Mouse (Mus musculus): ENCODE measurements around the gene Alkbh4.
"Not testable (repeated sequence)": the region's sequence is repeated elsewhere in the genome, so short reads cannot be mapped to it uniquely, and the experiment has no call there.

Alkbh4 gene

GRCm38 (mm10) chr5:136142746-136143145 lies 6.8 kb downstream of the Alkbh4 start:
- in situ Hi-C loops (cut with MboI, MseI) = no loop called here

DNA sequence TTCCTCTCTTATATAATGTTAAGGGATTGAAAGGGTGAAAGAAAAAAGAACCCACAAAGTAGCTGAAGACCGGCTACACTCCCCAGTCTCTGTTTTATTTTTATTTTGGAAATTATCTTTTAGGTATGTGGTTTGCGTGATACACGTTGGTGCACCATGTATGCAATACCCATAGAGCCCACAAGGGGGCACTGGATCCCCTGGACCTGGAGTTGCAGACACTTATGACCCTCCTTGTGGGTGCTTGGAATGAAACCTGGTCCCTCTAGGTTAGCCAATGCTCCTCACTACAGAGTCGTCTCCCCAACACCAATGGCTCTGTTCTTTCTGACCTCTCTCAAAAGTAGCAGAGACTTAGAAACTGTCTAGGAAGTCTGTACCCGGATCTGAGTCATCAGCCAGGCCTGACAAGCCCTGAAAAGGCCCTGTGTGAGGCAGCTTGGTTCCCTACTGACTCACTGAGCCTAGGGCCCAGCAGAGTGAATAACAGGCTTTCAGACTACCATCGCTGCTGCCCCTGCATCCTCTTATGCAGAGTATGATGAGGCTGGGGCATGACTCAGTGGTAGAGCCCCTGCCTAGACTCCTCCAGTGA lies 7.3 kb downstream of the Alkbh4 start:
- in situ Hi-C loops (cut with MboI, MseI) = no loop called here

- in situ Hi-C loops (cut with MboI, MseI) = no loop called here
Measured at GRCm38 (mm10) chr5:136144606-136145430, 8.9 kb downstream of the Alkbh4 start.

- in situ Hi-C loops (cut with MboI, MseI) = no loop called here
Measured at GRCm38 (mm10) chr5:136146936-136147335, 11.0 kb downstream of the Alkbh4 start.

- in situ Hi-C loops (cut with MboI, MseI) = no loop called here
Measured at GRCm38 (mm10) chr5:136147704-136148103, 11.8 kb downstream of the Alkbh4 start.

DNA sequence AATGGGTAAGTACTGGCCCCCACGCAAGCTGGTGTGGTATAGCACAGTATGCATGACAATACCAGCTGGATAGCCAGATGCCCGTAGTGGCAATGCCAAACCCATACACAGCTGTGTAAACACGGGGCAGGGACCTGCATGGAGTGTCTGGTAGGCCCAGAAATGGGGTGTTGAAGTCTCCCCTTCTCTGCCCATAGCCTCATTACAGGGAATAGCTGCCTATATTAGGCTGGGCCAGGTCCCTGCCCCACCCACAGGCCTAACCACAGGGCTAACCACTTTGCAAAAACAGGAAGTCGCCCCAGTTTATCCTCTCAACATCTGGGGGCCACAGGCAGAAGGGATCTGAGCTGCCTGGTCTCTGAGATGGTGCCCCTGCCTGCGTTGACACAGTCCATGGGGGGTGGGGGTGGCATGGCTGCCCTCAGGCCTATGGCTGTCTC lies 13.2 kb downstream of the Alkbh4 start:
- in situ Hi-C loops (cut with MboI, MseI) = not testable (repeated sequence)

DNA sequence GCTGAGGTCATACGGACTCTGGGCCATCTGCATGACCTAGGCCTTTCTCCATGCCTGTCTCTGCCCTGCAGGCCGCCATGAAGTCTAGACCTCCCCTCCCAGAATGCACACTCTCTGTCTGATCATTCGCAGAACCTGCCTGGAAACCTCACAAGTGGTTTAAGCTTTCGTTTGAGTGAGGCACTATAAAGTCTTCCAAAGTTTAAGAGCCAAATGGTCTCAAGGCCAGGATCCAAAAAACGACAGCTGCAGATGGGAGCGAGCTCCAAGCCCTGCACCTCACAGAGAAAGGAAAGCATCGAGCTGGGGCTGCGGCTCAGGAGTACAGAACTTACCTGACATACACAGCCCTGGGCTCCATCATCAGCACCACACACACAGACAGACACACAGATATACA lies 16.4 kb downstream of the Alkbh4 start:
- in situ Hi-C loops (cut with MboI, MseI) = no loop called here

DNA sequence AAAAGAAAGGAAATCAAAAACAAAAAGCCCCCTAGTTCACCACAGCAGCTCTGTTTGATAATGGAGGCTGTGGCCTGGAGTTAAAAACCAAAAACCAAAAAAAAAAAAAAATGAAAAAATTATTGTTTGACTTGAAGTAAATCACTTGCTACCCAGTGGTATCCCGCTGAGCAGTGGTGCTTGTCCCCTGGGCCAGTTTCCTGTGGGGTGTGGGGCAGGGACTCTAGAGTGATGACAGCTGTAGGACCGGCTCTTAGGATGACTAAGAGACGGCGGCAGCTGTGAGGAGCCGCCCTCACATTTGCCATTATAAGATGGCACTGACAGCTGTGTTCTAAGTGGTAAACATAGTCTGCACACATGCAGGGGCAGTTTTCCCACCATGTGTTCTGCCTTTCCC lies 19.5 kb downstream of the Alkbh4 start:
- in situ Hi-C loops (cut with MboI, MseI) = no loop called here

GRCm38 (mm10) chr5:136160084-136160483 lies 24.1 kb downstream of the Alkbh4 start:
- in situ Hi-C loops (cut with MboI, MseI) = not testable (repeated sequence)

- in situ Hi-C loops (cut with MboI, MseI) = no loop called here
Measured at GRCm38 (mm10) chr5:136163807-136164474, 28.0 kb downstream of the Alkbh4 start.

DNA sequence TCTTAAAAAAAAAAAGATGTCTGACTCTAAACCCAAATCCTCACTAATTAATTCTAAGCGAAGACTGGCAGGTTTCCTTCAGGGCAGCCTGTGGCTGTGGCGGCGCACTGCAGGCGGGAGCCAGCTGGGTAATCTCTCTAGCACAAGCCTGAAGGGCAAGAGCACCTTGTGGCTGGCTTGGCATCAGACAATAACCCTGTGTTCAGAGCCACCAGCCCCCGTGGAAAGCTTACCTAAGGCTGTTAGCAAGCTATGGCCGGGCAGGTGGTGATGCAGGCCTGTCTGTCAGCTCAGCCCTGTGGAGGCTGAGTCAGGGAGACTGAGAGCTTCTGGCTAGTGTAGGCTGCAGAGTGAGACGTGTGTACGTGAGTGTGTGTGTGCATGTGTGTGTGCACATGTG lies 29.3 kb downstream of the Alkbh4 start:
- in situ Hi-C loops (cut with MboI, MseI) = no loop called here

DNA sequence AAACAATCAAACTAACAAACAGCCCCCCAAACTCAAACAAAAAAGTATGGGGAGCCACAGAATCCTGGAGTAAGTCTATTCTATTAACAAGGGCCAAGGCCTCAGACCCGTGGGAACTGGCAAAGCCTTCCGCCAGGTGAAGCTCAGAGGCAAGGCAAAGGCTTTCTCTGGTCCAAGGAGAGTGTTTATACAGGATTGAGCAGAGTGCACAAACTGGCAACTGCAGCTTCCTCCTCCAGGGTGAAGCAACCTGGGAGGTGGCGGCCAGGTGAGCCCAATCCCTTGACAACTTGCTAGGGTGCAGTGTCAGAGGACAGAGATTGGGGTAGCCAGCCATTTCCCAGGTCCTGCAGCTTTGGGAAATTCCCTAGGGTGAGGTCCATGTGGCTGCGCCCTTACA lies 31.4 kb downstream of the Alkbh4 start:
- in situ Hi-C loops (cut with MboI, MseI) = no loop called here

DNA sequence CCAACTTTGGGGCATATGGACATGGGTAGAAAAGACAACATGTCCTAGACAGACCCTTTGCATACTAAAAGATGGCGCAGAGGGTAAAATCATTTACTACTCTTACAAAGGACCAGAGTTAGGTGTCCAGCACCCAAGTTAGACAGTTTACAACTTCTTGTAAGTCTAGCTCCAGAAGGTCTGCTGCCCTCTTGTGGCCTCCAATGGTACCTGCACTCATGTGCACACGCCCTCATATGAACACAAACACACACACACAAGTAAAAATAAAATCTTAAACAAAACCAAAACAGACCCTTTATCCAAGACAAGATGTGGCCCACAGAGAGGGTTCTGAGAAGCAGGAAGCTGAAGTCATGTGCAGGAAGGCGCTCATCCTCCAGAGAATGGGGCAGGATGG lies 32.1 kb downstream of the Alkbh4 start:
- in situ Hi-C loops (cut with MboI, MseI) = no loop called here

DNA sequence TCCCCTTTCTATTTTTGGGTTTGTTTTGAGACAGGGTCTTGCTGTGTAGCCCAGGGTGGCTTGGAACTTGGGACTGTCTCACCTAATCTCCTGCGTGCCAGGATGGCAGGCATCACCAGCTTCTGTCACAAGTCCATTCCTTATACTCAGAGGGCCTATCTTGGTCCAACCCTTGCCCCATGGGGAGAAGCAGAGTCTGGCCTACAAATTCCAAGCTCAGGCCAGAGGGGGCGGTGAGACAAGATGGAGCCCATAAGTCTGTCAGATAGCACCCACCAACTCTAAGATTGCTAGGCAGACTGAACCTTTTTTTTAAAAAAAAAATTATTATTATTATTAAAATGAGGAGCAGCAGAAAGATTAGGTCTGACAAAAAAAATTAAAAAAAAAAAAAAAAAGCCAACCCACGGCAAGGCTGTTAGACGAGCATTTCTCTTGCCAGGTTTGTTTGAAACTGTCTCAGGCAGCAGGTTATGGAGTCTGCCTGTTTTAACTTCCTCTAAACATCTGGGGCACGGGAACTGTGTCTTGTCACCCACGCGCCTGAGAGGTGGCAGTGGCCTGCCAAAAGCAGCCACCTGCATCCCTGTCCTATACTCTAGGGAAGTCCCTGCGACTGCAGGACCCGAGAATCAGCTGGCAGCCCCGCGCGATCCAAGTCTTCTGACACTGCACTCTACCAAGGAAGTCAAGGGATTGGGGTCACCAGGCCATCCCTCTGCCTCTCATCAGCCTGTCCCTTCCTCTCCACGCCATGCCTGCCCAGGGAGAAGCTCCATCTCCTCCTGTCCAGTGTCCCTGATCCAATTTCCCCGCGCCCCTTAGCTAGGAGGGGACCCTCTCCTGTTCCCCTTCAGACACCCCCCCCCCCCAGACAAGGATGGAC lies 33.9 kb downstream of the Alkbh4 start:
- in situ Hi-C loops (cut with MboI, MseI) = no loop called here

- in situ Hi-C loops (cut with MboI, MseI) = no loop called here
Measured at GRCm38 (mm10) chr5:136170512-136171362, 34.8 kb downstream of the Alkbh4 start, which contains the start of gene Orai2. Gene Orai2 (minus strand): TSS chr5:136170713.

GRCm38 (mm10) chr5:136171363-136172341 lies 35.7 kb downstream of the Alkbh4 start:
- in situ Hi-C loops (cut with MboI, MseI) = no loop called here

- in situ Hi-C loops (cut with MboI, MseI) = no loop called here
Measured at GRCm38 (mm10) chr5:136172939-136173338, 37.0 kb downstream of the Alkbh4 start.

GRCm38 (mm10) chr5:136173606-136174463 lies 37.9 kb downstream of the Alkbh4 start:
- in situ Hi-C loops (cut with MboI, MseI) = no loop called here

Data from T-helper 17 cell (primary cell).